Mouse (Mus musculus) CH12.LX (cell line): ENCODE data around the gene F13a1. TPM values are rescaled to one million over a fixed set of nuclear protein-coding genes. Genes with fewer than 3 reads are reported as not detected.

ENCODE experiments used
- DNase-seq: peaks from one replicate; pipeline ENCODE4 v3.0.0-alpha.2; 2013; ENCODE audit errors: extremely low read depth
- H3K27ac ChIP-seq: 2 replicates; pipeline ENCODE4 v1.5.1; 2012; ENCODE audit warnings: low read depth, mild to moderate bottlenecking, control low read depth, moderate library complexity; ENCODE audit not compliant: insufficient read depth
- H3K27me3 ChIP-seq: replicated peaks from 2 replicates; pipeline ENCODE3; 2012; ENCODE audit warnings: inconsistent platforms
- H3K36me3 ChIP-seq, 2 experiments: replicated peaks in 1 of 2; 2 replicates each; pipeline versions ENCODE3 to v1.6.1; 2012; ENCODE audit warnings: inconsistent platforms in 1 of 2, low read length in 1 of 2, mild to moderate bottlenecking in 1 of 2, mixed read lengths in 1 of 2, moderate library complexity in 1 of 2; ENCODE audit not compliant: control insufficient read depth in 1 of 2, insufficient read depth in 1 of 2
- H3K4me1 ChIP-seq, 2 experiments: 2 replicates each; pipeline ENCODE4 v1.6.1; 2012; ENCODE audit warnings: inconsistent platforms in 1 of 2, moderate library complexity in 1 of 2; ENCODE audit not compliant: insufficient read depth in 2 of 2, control insufficient read depth in 1 of 2
- H3K4me2 ChIP-seq: 2 replicates; pipeline ENCODE4 v1.6.1; 2012; ENCODE audit warnings: low read depth, mild to moderate bottlenecking, control low read depth; ENCODE audit not compliant: poor library complexity, insufficient read depth, severe bottlenecking
- H3K4me3 ChIP-seq, 3 experiments: fragments of 150-350 bp in 1 of 3; sonication (generic) in 1 of 3; replicated peaks in 1 of 3; 2 replicates each; pipeline versions ENCODE3 to v1.5.1; 2011 to 2012; ENCODE audit warnings: low read depth in 2 of 3, low read length in 2 of 3, mild to moderate bottlenecking in 2 of 3, moderate library complexity in 2 of 3, control low read depth in 1 of 3, improper control_type of control experiment in 1 of 3, inconsistent platforms in 1 of 3, mixed read lengths in 1 of 3; ENCODE audit not compliant: poor library complexity in 1 of 3
- H3K79me2 ChIP-seq: replicated peaks from 2 replicates; pipeline ENCODE4 v1.6.1; 2012; ENCODE audit warnings: mild to moderate bottlenecking, moderate library complexity; ENCODE audit not compliant: control insufficient read depth, poor library complexity, insufficient read depth, severe bottlenecking; ENCODE audit errors: extremely low read depth
- H3K9ac ChIP-seq: 2 replicates; pipeline ENCODE4 v1.6.1; 2012; ENCODE audit warnings: low read depth, mild to moderate bottlenecking, control low read depth, moderate library complexity; ENCODE audit not compliant: insufficient read depth
- H3K9me3 ChIP-seq: replicated peaks from 2 replicates; pipeline ENCODE3; 2012; ENCODE audit warnings: low read length, inconsistent platforms, mixed read lengths
- BHLHE40 ChIP-seq: IDR thresholded peaks from 2 replicates; pipeline ENCODE4 v1.6.1; 2011; ENCODE audit warnings: mild to moderate bottlenecking, low read depth, low read length, improper control_type of control experiment
- CTCF ChIP-seq, 2 experiments: IDR thresholded peaks in 1 of 2; conservative IDR thresholded peaks in 1 of 2; 2 replicates each; pipeline ENCODE4 v1.5.1; 2011 to 2012; ENCODE audit warnings: low read depth in 2 of 2, low read length in 2 of 2, improper control_type of control experiment in 1 of 2, inconsistent platforms in 1 of 2, mild to moderate bottlenecking in 1 of 2, moderate library complexity in 1 of 2
- HCFC1 ChIP-seq: IDR thresholded peaks from 2 replicates; pipeline ENCODE4 v1.6.1; 2012; ENCODE audit warnings: low read depth, mild to moderate bottlenecking, inconsistent platforms, low read length, improper control_type of control experiment
- JUN ChIP-seq: IDR thresholded peaks from 2 replicates; pipeline ENCODE4 v1.6.1; 2011; ENCODE audit warnings: low read depth, mild to moderate bottlenecking, low read length, improper control_type of control experiment, moderate library complexity; ENCODE audit not compliant: insufficient read depth
- JUND ChIP-seq: conservative IDR thresholded peaks from 2 replicates; pipeline ENCODE4 v1.6.1; 2011; ENCODE audit warnings: low read depth, low read length, improper control_type of control experiment
- KAT2A ChIP-seq: IDR thresholded peaks from 2 replicates; pipeline ENCODE4 v1.6.1; 2012; ENCODE audit warnings: low read length, improper control_type of control experiment, inconsistent platforms; ENCODE audit not compliant: insufficient replicate concordance
- MAFK ChIP-seq: IDR thresholded peaks from 2 replicates; pipeline ENCODE4 v1.6.1; 2011; ENCODE audit warnings: low read length, improper control_type of control experiment; ENCODE audit not compliant: insufficient replicate concordance
- MEF2A ChIP-seq: IDR thresholded peaks from 2 replicates; pipeline ENCODE4 v1.6.1; 2014; ENCODE audit warnings: low read depth, mild to moderate bottlenecking, inconsistent platforms, low read length, improper control_type of control experiment, borderline replicate concordance
- MYC ChIP-seq: IDR thresholded peaks from 2 replicates; pipeline ENCODE4 v1.6.1; 2011; ENCODE audit warnings: low read depth, mild to moderate bottlenecking, improper control_type of control experiment, low read length
- NELFE ChIP-seq: IDR thresholded peaks from 2 replicates; pipeline ENCODE4 v1.6.1; 2011; ENCODE audit warnings: low read depth, low read length, improper control_type of control experiment
- NRF1 ChIP-seq: IDR thresholded peaks from 2 replicates; pipeline ENCODE4 v1.6.1; 2014; ENCODE audit warnings: low read depth, mild to moderate bottlenecking, inconsistent platforms, low read length, improper control_type of control experiment, moderate library complexity
- POLR2A ChIP-seq: IDR thresholded peaks from 2 replicates; pipeline ENCODE4 v1.6.1; 2011; ENCODE audit warnings: low read depth, mild to moderate bottlenecking, improper control_type of control experiment, low read length
- USF1 ChIP-seq: IDR thresholded peaks from 2 replicates; pipeline ENCODE4 v1.6.1; 2014; ENCODE audit warnings: low read depth, mild to moderate bottlenecking, inconsistent platforms, low read length, improper control_type of control experiment
- ZKSCAN1 ChIP-seq: IDR thresholded peaks from 2 replicates; pipeline ENCODE4 v1.6.1; 2012; ENCODE audit warnings: low read depth, inconsistent platforms, low read length, improper control_type of control experiment, borderline replicate concordance
- dilution Hi-C: fragments of 300-500 bp; cut with MboI; formaldehyde crosslinking; loops from 2 replicates; pipeline ENCODE4 v1.14.3; 2020; ENCODE audit warnings: low sequenced_read_pairs; ENCODE audit not compliant: extremely low pct_unique_long_range_greater_than_20kb, extremely low pct_ligation_motif_present
- in situ Hi-C: fragments of 300-500 bp; cut with MboI; formaldehyde crosslinking; loops from 3 replicates; pipeline ENCODE4 v1.14.3; 2019; ENCODE audit warnings: low sequenced_read_pairs, low pct_ligation_motif_present, low pct_unique_long_range_greater_than_20kb, mixed read lengths
- polyA plus RNA-seq: library from polyadenylated mRNA; unstranded; fragments of >175 nt; gene quantifications from 2 replicates; pipeline ENCODE4 v1.2.1, GENCODE M21; 2012; ENCODE audit warnings: low read depth; ENCODE audit not compliant: insufficient read length
- total RNA-seq, 2 experiments: library from RNA; depleted of rRNA; stranded (reverse); fragments of 300-350 nt in 1 of 2; fragments of >200 nt in 1 of 2; gene quantifications; 2 replicates each; pipeline ENCODE4 v1.2.3; 2012 to 2014

The F13a1 gene
- total and polyA plus RNA-seq, 3 experiments: 0.06 to 0.42 TPM; not detected in 1

DNA sequence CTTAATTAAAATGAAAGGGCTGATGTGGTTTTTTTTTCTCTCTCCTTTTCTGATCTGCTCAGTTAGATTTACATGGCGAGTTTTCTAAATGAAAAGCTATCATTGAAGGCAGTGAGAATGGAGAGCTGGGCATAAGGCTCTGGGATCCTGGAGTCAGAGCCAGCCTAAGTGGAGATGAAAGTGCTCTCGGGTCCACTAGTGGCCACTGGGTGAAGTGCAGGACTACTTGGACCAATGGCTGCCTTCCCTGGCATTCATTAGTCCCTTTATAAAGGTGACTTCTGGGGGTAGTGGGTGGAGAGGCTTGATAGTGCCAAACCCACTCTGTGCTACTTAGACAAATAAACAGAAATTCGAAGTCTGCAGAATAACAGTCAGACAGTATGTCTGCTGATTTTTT, 5.0 kb downstream of the F13a1 start:
- H3K4me1 ChIP-seq: peaks cover 9 to 36% of the 10 kb centered on the region in 2 experiments
- no peak overlapping the region for H3K27ac ChIP-seq
- in situ Hi-C loops (no loop called here), dilution Hi-C loops (no loop called here)
- H3K9ac ChIP-seq: no peak overlapping the region
- H3K4me2 ChIP-seq: no peak overlapping the region
- no peaks in the 10 kb centered on the region for H3K27me3 ChIP-seq
- no peak overlapping the region for H3K4me3 ChIP-seq
- TF ChIP-seq CTCF (conservative IDR thresholded peaks at IDR 0.05 in 1 of 2, IDR thresholded peaks at IDR 0.05 in 1 of 2; ENCODE audit: low read depth in 2 of 2, low read length in 2 of 2): peak; percentile 20 to 36; a peak in 2 of 4 replicates
- no peak for TF ChIP-seq KAT2A
- H3K36me3 ChIP-seq: no peaks in the 10 kb centered on the region
- DNase-seq: peak; percentile 9
- H3K79me2 ChIP-seq: no peaks in the 10 kb centered on the region
- no peaks in the 10 kb centered on the region for H3K9me3 ChIP-seq

DNA sequence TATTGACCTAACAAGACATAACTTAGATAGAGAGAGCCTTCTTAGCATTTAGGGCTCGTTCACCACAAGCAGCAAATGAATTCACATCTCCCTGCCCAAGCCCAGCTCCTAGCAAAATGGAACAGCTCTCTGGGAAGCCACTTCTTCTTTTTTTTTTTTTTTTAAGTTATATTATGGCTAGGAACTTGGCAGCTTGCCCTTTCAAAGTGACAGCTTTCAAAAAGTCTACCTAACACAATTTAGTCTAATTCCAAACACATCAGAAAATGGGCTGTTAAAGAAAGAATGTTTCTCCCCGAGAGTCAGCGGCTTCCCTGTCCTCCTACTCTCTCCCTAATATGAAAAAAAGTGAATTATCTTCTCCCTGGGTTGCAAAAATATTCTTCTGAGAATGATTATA, 15.3 kb downstream of the F13a1 start:
- H3K4me1 ChIP-seq: no peaks in the 10 kb centered on the region
- DNase-seq: no peak

GRCm38 (mm10) chr13:37025996-37026579, 24.0 kb downstream of the F13a1 start:
- Histone ChIP-seq H3K27me3 (no peaks in the 10 kb centered on the region), H3K79me2 (no peaks in the 10 kb centered on the region), H3K27ac (no peak overlapping the region), H3K4me1 (no peaks in the 10 kb centered on the region), H3K9me3 (no peaks in the 10 kb centered on the region), H3K9ac (no peak overlapping the region), H3K36me3 (no peaks in the 10 kb centered on the region), H3K4me3 (no peak overlapping the region), H3K4me2 (no peak overlapping the region)
- in situ Hi-C loops: no loop called here
- TF ChIP-seq MAFK: no peak
- no peak for TF ChIP-seq BHLHE40
- DNase-seq: no peak
- dilution Hi-C loops: no loop called here

More for the DNA sequence above, 15.3 kb downstream of the F13a1 start:
- H3K79me2 ChIP-seq: no peaks in the 10 kb centered on the region
- no peak overlapping the region for H3K4me3 ChIP-seq
- in situ Hi-C loops (no loop called here), dilution Hi-C loops (no loop called here)
- TF ChIP-seq NRF1 (no peak), ZKSCAN1 (no peak), MYC (no peak), USF1 (no peak), JUND (no peak), NELFE (no peak), MEF2A (no peak), JUN (no peak), HCFC1 (no peak), POLR2A (no peak)
- H3K9me3 ChIP-seq: peaks cover 2% of the 10 kb centered on the region
- H3K9ac ChIP-seq: no peak overlapping the region
- H3K27ac ChIP-seq: no peak overlapping the region
- no peak overlapping the region for H3K4me2 ChIP-seq
- no peaks in the 10 kb centered on the region for H3K27me3 ChIP-seq
- no peaks in the 10 kb centered on the region for H3K36me3 ChIP-seq
